Mouse (Mus musculus) ES-Bruce4 (cell line): ENCODE measurements at regions not wholly inside any gene's neighbourhood (a gene's known extent, or its start where the extent isn't known, plus 50 kb on each side); places are given as distances from the start of the nearest gene placed in this dataset.

Experiments used
- H3K27ac ChIP-seq: 2 replicates; pipeline ENCODE4 v1.5.1; 2012; ENCODE audit warnings: low read length, inconsistent platforms; ENCODE audit not compliant: insufficient read depth
- H3K27me3 ChIP-seq: 2 replicates; pipeline ENCODE4 v1.6.1; 2012; ENCODE audit warnings: mild to moderate bottlenecking, low read length, inconsistent platforms; ENCODE audit not compliant: control insufficient read depth, poor library complexity, insufficient read depth, severe bottlenecking
- H3K36me3 ChIP-seq: 2 replicates; pipeline ENCODE4 v1.6.1; 2012; ENCODE audit warnings: inconsistent platforms, mild to moderate bottlenecking, low read length, moderate library complexity; ENCODE audit not compliant: control insufficient read depth, poor library complexity, insufficient read depth, severe bottlenecking
- H3K4me1 ChIP-seq: one replicate; pipeline ENCODE4 v1.8.1; 2011; ENCODE audit warnings: low read length; ENCODE audit not compliant: control insufficient read depth, insufficient read depth
- H3K4me3 ChIP-seq: 2 replicates; pipeline ENCODE4 v1.5.1; 2011; ENCODE audit warnings: low read depth, mild to moderate bottlenecking, low read length
- H3K9ac ChIP-seq: 2 replicates; pipeline ENCODE4 v1.6.1; 2012; ENCODE audit warnings: low read depth, mild to moderate bottlenecking, inconsistent platforms; ENCODE audit not compliant: poor library complexity, severe bottlenecking
- H3K9me3 ChIP-seq: replicated peaks from 2 replicates; pipeline ENCODE4 v1.6.1; 2012; ENCODE audit warnings: mild to moderate bottlenecking, low read length, inconsistent platforms; ENCODE audit not compliant: control insufficient read depth, poor library complexity, insufficient read depth, severe bottlenecking
- CTCF ChIP-seq: IDR thresholded peaks from one replicate; pipeline ENCODE4 v1.8.1; 2011; ENCODE audit warnings: low read depth, low read length
- EP300 ChIP-seq: IDR thresholded peaks from 2 replicates; pipeline ENCODE4 v1.6.1; 2011; ENCODE audit warnings: low read depth, low read length; ENCODE audit not compliant: insufficient read depth
- POLR2A ChIP-seq: IDR thresholded peaks from one replicate; pipeline ENCODE4 v1.8.1; 2011; ENCODE audit warnings: low read length; ENCODE audit not compliant: insufficient read depth

- Histone ChIP-seq H3K9ac (no peak overlapping the region), H3K36me3 (no peaks in the 10 kb centered on the region), H3K27ac (no peak overlapping the region), H3K4me3 (no peak overlapping the region), H3K9me3 (no peaks in the 10 kb centered on the region), H3K4me1 (no peaks in the 10 kb centered on the region), H3K27me3 (no peaks in the 10 kb centered on the region)
- TF ChIP-seq CTCF (no peak), EP300 (no peak), POLR2A (no peak)
These were observed 178.5 kb upstream of the Rreb1 start for GRCm38 (mm10) chr13:37599679-37600078.

GRCm38 (mm10) chr13:37600172-37600571 is 178.0 kb upstream of the Rreb1 start:
- no peak overlapping the region for H3K27ac ChIP-seq
- TF ChIP-seq CTCF, result no peak
- no peak for TF ChIP-seq POLR2A
- TF ChIP-seq EP300, result no peak
- no peak overlapping the region for H3K4me3 ChIP-seq
- no peak overlapping the region for H3K9ac ChIP-seq
- no peaks in the 10 kb centered on the region for H3K27me3 ChIP-seq
- no peaks in the 10 kb centered on the region for H3K36me3 ChIP-seq
- no peaks in the 10 kb centered on the region for H3K4me1 ChIP-seq
- H3K9me3 ChIP-seq, result no peaks in the 10 kb centered on the region

- H3K36me3 ChIP-seq, result no peaks in the 10 kb centered on the region
- no peaks in the 10 kb centered on the region for H3K9me3 ChIP-seq
- H3K9ac ChIP-seq, result no peak overlapping the region
- TF ChIP-seq POLR2A (no peak), CTCF (no peak), EP300 (no peak)
- no peaks in the 10 kb centered on the region for H3K4me1 ChIP-seq
- H3K27ac ChIP-seq, result no peak overlapping the region
- no peaks in the 10 kb centered on the region for H3K27me3 ChIP-seq
- H3K4me3 ChIP-seq, result no peak overlapping the region
These were observed 177.1 kb upstream of the Rreb1 start for GRCm38 (mm10) chr13:37601068-37601467.

- Histone ChIP-seq H3K36me3 (no peaks in the 10 kb centered on the region), H3K27ac (no peak overlapping the region), H3K4me3 (no peak overlapping the region), H3K27me3 (no peaks in the 10 kb centered on the region), H3K4me1 (no peaks in the 10 kb centered on the region), H3K9ac (no peak overlapping the region), H3K9me3 (no peaks in the 10 kb centered on the region)
- TF ChIP-seq EP300 (no peak), CTCF (no peak), POLR2A (no peak)
These were observed 175.9 kb upstream of the Rreb1 start for GRCm38 (mm10) chr13:37602256-37602655.

GRCm38 (mm10) chr13:37603226-37603994 is 174.8 kb upstream of the Rreb1 start:
- Histone ChIP-seq H3K36me3 (no peaks in the 10 kb centered on the region), H3K9ac (no peak overlapping the region), H3K4me1 (no peaks in the 10 kb centered on the region), H3K27me3 (no peaks in the 10 kb centered on the region), H3K4me3 (no peak overlapping the region), H3K27ac (no peak overlapping the region), H3K9me3 (no peaks in the 10 kb centered on the region)
- TF ChIP-seq EP300 (no peak), POLR2A (no peak), CTCF (no peak)

GRCm38 (mm10) chr13:37606250-37606649 is 171.9 kb upstream of the Rreb1 start:
- Histone ChIP-seq H3K4me1 (no peaks in the 10 kb centered on the region), H3K4me3 (no peak overlapping the region), H3K9ac (no peak overlapping the region), H3K27ac (no peak overlapping the region), H3K36me3 (no peaks in the 10 kb centered on the region), H3K9me3 (no peaks in the 10 kb centered on the region), H3K27me3 (no peaks in the 10 kb centered on the region)
- TF ChIP-seq EP300 (no peak), POLR2A (no peak), CTCF (no peak)
